Mouse (Mus musculus): Measurements from ENCODE around the gene Pot1a.

DNA sequence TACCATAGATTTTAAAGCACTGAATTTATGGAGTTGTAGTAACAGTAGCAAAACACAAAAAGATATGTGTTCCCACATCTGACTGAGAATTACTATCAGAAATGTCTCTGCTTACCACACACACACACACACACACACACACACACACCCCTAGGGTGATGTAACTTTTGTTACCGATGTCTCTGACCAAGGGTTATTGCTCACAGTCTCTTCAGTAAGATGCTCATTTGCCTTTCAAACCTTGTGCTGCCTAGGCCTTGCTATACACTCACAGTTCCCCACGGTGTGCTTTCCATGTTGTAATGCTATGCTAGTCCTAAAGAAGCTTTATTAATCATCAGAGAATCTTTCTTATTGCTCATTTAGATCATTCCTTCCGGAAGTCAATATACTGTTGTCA lies 3.0 kb downstream of the Pot1a start:
- TF ChIP-seq CTCF (IDR thresholded peaks at IDR 0.05; ENCODE audit: control insufficient read depth, insufficient read depth, low read length) (no peak), POLR2A (IDR thresholded peaks at IDR 0.05; ENCODE audit: borderline replicate concordance, control insufficient read depth, low read depth, low read length) (no peak)

Measured in bone marrow, adult 2 months (tissue).